Mouse (Mus musculus) right cerebral cortex, adult 2 months (tissue): Measurements from ENCODE around the gene Cldn14.
"Not testable (repeated sequence)": the region's sequence is repeated elsewhere in the genome, so short reads cannot be mapped to it uniquely, and the experiment has no call there.

Experiments
- DNase-seq, 2 experiments: peaks; one replicate each; pipeline ENCODE4 v3.0.0; 2021 to 2022; ENCODE audit warnings: low spot score in 2 of 2

Cldn14 gene

GRCm38 (mm10) chr16:94008737-94009136 is at the start of gene Cldn14:
TSS of gene Cldn14 (minus strand) at chr16:94008837.
- DNase-seq, result no peak

GRCm38 (mm10) chr16:94055576-94055975 is 46.9 kb upstream of the Cldn14 start:
- DNase-seq, result no peak

- DNase-seq, result no peak
Measured at GRCm38 (mm10) chr16:94055176-94055575, 46.5 kb upstream of the Cldn14 start.

- DNase-seq, result no peak
Measured at GRCm38 (mm10) chr16:94050368-94050767, 41.7 kb upstream of the Cldn14 start.

GRCm38 (mm10) chr16:94044996-94045395 is 36.4 kb upstream of the Cldn14 start:
- peak; percentile 34 to 40 for DNase-seq

- DNase-seq, result no peak
Measured at GRCm38 (mm10) chr16:94043797-94044196, 35.2 kb upstream of the Cldn14 start.

GRCm38 (mm10) chr16:94041065-94041712 is 32.6 kb upstream of the Cldn14 start:
- DNase-seq, result no peak

- DNase-seq, result peak in 1 of 2 experiments; percentile 11
Measured at GRCm38 (mm10) chr16:94040485-94040884, 31.8 kb upstream of the Cldn14 start.

GRCm38 (mm10) chr16:94038986-94039341 is 30.3 kb upstream of the Cldn14 start:
- no peak for DNase-seq

GRCm38 (mm10) chr16:94038272-94038985 is 29.8 kb upstream of the Cldn14 start:
- DNase-seq, result peak; percentile 41 to 57

- DNase-seq, result no peak
Measured at GRCm38 (mm10) chr16:94037280-94037679, 28.6 kb upstream of the Cldn14 start.

GRCm38 (mm10) chr16:94034152-94034551 is 25.5 kb upstream of the Cldn14 start:
- DNase-seq, result no peak

- no peak for DNase-seq
Measured at GRCm38 (mm10) chr16:94032270-94032669, 23.6 kb upstream of the Cldn14 start.

GRCm38 (mm10) chr16:94023352-94024280 is 15.0 kb upstream of the Cldn14 start:
- DNase-seq, result no peak

- DNase-seq, result not testable (repeated sequence)
Measured at GRCm38 (mm10) chr16:94019725-94020124, 11.1 kb upstream of the Cldn14 start.

GRCm38 (mm10) chr16:94017953-94018352 is 9.3 kb upstream of the Cldn14 start:
- no peak for DNase-seq

- DNase-seq, result no peak
Measured at GRCm38 (mm10) chr16:94014489-94015096, 6.0 kb upstream of the Cldn14 start.

GRCm38 (mm10) chr16:94013328-94014086 is 4.9 kb upstream of the Cldn14 start:
- not testable (repeated sequence) for DNase-seq

- DNase-seq, result no peak
Measured at GRCm38 (mm10) chr16:94011224-94011623, 2.6 kb upstream of the Cldn14 start.

GRCm38 (mm10) chr16:94010633-94011032 is 2.0 kb upstream of the Cldn14 start:
- no peak for DNase-seq

- no peak for DNase-seq
Measured at GRCm38 (mm10) chr16:94010156-94010555, 1.5 kb upstream of the Cldn14 start.
